Mouse (Mus musculus) Muller cell, postnatal 12 days (primary cell): ENCODE results near the gene Zswim4.

Experiments used
- DNase-seq: peaks from one replicate; pipeline ENCODE4 v3.0.0-alpha.2; 2015; ENCODE audit errors: inconsistent ontology term

Gene Zswim4

GRCm38 (mm10) chr8:84236998-84237473 lies at the start of gene Zswim4:
Gene Zswim4 (minus strand): TSS chr8:84237055.
- DNase-seq: peak; percentile 100

GRCm38 (mm10) chr8:84285665-84286064 lies 48.8 kb upstream of the Zswim4 start:
- DNase-seq: peak; percentile 5

GRCm38 (mm10) chr8:84284608-84285063 lies 47.8 kb upstream of the Zswim4 start:
- peak; percentile 18 for DNase-seq

- DNase-seq: no peak
Observed at GRCm38 (mm10) chr8:84280777-84281176, 43.9 kb upstream of the Zswim4 start.

- DNase-seq: no peak
Observed at GRCm38 (mm10) chr8:84276447-84276846, 39.6 kb upstream of the Zswim4 start.

GRCm38 (mm10) chr8:84273968-84274367 lies 37.1 kb upstream of the Zswim4 start:
- DNase-seq: no peak

- DNase-seq: no peak
Observed at GRCm38 (mm10) chr8:84272302-84272701, 35.4 kb upstream of the Zswim4 start.

GRCm38 (mm10) chr8:84269950-84270773 lies 33.3 kb upstream of the Zswim4 start, which contains the start of gene Ccdc130:
Gene Ccdc130 (minus strand): TSS chr8:84270380.
- DNase-seq: peak; percentile 100

GRCm38 (mm10) chr8:84261098-84261497 lies 24.2 kb upstream of the Zswim4 start:
- DNase-seq: no peak

GRCm38 (mm10) chr8:84256822-84257610 lies 20.2 kb upstream of the Zswim4 start, which contains the start of gene Mri1:
Gene Mri1 (minus strand): TSS chr8:84257326.
- DNase-seq: peak; percentile 93

GRCm38 (mm10) chr8:84256458-84256821 lies 19.6 kb upstream of the Zswim4 start:
- no peak for DNase-seq

- DNase-seq: no peak
Observed at GRCm38 (mm10) chr8:84255858-84256257, 19.0 kb upstream of the Zswim4 start.

- DNase-seq: peak; percentile 88
Observed at GRCm38 (mm10) chr8:84249257-84250170, 12.7 kb upstream of the Zswim4 start, which contains the start of gene D8Ertd738e. Gene D8Ertd738e (minus strand): TSS chr8:84249719.

- peak; percentile 74 for DNase-seq
Observed at GRCm38 (mm10) chr8:84241821-84242220, 5.0 kb upstream of the Zswim4 start.

- DNase-seq: peak; percentile 47
Observed at GRCm38 (mm10) chr8:84241167-84241566, 4.3 kb upstream of the Zswim4 start.

- no peak for DNase-seq
Observed at GRCm38 (mm10) chr8:84237542-84238229, 831 bp upstream of the Zswim4 start.

GRCm38 (mm10) chr8:84236410-84236997 lies 351 bp downstream of the Zswim4 start:
- no peak for DNase-seq

GRCm38 (mm10) chr8:84235746-84236409 lies 977 bp downstream of the Zswim4 start:
- peak; percentile 76 for DNase-seq

GRCm38 (mm10) chr8:84233055-84233454 lies 3.8 kb downstream of the Zswim4 start:
- no peak for DNase-seq

- DNase-seq: no peak
Observed at GRCm38 (mm10) chr8:84230735-84231134, 6.1 kb downstream of the Zswim4 start.
